Mouse (Mus musculus): ENCODE measurements around the gene Zg16.
"Not testable (repeated sequence)": the region's sequence is repeated elsewhere in the genome, so short reads cannot be mapped to it uniquely, and the experiment has no call there.

Zg16 gene

DNA sequence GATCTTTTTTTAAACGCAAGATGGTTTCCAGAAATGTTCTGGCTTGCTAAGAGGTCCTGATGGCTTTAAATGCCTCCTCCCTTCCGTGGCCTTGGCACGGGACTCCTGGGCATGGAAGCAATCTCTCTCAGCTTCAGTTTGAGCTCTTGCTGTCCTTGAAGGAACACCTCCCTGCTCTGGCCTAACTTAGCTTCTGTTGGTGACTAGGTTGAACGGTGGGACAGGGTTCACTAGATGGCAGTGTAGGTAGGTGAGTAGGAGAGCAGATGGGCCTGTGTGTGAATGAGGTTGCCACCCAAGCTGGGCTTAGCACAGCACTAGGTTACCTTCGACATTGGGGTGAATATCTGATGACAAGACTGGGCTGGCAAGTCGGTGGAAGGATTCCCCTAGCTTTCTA is 16.8 kb upstream of the Zg16 start:
- DNase-seq: peak; percentile 59

DNA sequence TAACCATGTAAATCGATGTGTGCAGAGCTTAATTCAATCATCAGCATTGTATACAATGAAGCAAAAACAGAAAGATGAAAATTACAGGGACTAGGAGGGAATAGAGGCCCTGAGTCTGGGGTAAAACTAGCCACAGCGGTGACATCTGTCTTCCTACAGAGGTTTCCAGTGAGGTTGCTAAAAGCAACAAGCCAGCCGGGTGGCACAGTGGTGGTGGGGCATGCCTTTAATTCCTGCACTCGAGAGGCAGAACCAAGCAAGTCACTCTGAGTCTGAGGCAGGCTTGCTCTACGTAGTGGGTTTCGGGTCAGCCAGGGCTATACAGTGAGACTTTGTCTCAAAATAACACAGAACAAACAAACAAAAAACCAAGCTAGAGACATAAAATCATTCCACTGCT is 15.0 kb upstream of the Zg16 start:
- peak; percentile 61 for DNase-seq

DNA sequence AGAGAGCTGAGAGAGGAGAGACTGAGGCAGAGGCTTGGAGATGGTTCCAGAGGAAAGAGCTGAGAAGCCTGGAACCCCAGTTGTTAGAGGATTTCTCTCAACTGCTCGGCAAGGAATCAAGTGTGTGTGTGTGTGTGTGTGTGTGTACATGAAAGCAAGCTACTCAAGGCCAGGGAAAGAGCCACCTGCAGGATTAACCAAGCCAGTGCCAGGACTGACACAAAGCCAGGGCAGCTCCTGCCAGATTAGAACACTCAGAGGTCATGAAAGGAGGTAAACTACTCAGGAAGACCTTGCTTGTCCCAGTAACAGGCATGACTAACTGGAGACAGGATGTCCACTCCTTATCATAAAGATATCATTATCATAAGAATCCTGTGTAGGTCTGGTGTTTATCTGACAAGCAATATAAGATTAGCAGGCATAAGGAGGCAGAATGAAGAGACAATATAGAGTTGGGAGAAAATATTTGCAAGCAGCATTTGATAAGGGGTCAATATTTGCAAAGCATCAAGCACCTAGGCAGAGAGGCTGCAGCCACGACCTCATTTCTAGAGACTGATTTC is 14.4 kb upstream of the Zg16 start:
- DNase-seq: no peak

DNA sequence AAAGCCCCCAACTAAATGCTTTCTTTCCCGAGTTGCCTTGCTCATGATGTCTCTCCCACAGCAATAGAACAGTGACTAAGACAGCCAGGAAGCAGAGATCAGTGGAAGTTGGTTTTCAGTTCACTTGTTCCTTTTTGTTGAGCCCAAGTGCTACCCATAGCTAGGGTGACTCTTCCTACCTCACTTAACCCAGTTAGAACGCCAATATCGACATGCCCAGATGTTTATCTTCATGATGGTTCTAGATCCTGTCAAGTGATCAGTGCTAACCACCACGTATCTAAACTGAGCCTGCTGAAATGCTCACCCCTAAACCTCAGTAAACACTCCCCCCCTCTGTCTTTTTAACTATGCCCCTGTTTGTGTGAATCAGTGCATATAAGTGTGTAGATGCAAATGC is 12.4 kb upstream of the Zg16 start:
- no peak for DNase-seq

DNA sequence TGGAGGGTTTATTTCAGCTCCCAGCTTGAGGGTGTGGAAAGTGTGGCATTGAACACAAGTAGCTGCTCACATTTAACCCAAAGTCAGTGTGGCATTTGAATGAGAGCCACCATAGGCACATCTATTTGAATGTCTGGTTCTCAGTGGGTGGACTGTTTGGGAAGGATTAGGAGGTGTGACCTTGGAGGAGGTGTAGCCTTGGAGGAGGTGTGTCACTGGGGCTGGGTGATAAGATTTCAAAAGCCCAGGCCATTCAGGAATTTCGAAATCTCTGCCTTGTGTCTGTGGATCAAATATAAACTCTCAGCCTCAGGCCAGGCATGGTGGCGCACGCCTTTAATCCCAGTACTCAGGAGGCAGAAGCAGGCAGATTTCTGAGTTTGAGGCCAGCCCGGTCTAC is 11.8 kb upstream of the Zg16 start:
- no peak for DNase-seq

DNA sequence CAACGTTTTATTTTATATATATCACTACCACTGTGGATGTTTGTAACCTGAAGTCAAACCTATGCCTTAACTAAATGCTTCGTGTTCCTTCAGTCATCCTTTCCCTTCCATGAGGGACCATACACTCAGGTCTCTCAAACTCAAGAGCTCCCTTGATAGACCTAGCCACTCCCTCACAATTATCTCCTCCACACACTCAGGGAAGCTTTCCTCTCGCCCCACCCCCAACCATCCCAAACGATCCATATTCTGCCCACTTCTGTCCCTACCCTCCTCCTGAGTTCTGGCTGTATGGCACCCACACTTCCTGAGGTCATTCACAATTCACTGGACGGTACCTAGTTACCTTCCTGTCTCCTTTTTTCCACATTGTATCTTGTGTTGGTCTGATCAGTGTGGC is 11.4 kb upstream of the Zg16 start:
- no peak for DNase-seq

DNA sequence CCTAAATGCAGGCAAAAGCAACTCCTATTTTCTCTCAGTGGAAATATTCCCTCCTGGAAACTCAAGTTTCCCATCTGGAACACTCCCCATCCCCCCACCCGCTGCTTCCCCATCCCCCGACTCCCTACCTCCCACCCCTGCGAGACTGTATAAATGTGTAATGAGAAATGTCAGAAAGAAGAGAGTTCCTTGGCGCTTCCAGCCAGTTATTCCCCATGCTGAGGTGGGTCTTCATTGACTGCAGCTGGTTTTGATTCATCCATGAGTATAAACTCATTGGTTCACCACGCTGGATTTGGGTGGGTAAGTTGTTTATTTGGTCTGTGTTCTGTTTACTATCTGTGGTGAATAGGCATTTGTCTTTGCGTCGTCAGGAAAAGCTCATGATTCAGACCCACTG is 9.3 kb upstream of the Zg16 start:
- no peak for DNase-seq

DNA sequence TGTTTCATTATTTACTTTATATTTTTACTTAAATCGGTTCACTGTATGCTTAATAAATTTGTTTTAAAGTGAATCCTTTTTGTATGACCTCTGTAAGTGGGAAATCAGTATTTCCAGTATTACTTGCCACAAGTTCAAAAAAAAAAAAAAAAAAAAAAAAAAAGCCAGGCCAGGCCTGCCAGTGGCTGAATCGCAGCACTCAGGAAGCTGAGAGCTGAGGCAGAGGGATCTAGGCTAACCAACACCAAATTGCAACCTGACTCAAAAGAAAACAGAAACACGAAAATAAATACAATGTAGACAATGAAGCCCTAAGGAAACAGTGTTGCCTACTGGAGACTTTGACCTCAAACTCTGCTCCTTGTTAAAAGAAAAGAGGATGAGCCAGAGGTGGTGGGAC is 6.8 kb upstream of the Zg16 start:
- no peak for DNase-seq

DNA sequence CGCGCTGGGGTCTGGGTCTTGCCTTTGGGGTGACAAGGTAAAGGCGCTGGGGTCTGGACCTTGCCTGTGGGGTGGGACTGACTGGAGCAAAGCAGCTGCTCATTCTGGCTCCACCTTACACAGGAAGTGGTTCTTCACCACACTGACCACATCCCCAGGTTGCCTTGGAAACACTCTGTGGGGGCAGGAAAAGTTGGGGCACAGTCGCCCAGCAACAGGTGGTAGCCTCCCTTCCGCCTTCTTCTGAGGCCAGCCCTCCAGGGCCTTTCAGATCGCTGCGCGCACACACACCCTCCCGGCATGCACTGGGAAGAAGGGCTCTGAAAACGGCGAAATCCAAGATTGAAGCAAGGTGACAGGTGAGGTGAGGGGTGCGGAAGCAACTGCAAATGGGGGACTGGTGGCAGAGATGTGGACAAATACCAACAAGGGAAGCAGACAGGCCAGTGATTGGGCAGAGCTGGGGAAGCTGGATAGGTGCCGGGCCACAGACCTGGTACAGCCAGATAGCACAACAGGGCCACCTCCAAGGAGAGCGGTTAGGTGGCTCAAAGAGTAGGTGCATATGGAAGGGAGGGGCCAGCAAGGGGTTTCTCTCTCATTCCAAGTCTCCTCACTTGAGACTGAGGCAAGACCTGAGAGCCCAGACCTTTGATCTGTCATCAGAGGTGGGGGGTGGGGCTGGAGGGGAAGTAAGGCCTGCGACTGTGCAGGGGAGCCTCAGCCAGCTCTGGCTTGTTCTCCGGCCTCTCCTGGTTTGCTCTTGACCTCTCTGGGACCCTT is 4.2 kb upstream of the Zg16 start, which contains the start of gene AI467606:
TSS of gene AI467606 (plus strand) at position 246 of the 783 bp plus-strand sequence.
- peak; percentile 90 for DNase-seq

DNA sequence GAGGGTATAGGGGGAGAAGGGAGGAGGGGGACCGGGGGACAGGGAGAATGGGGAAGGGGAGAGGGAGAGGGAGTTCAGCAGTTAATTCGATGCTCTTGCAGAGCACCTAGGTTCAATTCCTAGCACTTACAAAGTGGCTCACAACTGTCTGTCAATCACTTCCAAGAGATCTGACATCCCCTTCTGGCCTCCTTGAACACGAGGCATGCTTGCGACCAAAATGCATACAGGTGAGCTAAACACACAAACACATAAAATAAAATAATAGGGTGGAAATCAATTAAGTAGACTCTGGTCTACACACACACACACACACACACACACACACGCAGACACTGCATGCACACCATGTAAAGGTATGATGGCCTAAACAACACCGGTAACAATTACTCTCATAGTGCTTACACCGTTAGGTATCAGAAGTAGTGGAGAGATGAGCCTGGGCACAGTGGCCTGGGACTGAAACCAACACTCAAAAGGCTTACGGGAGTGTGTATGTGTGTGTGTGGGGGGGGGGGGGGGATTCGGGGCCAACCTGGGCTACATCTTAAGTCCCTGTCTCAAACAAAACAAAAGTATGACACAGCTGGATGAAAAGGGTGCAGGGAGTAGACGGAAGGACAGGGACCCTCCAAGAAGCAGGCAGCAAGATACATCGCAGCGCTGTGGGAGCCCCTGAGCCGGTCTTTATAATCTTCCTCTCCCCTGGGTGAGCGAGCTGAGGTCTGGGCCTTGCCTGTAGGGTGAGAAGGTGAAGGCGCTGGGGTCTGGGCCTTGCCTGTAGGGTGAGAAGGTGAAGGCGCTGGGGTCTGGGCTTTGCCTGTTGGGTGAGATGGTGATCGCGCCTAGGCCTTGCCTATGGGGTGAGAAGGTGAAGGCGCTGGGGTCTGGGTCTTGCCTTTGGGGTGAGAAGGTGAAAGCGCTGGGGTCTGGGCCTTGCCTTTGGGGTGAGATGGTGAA is 3.3 kb upstream of the Zg16 start:
- peak; percentile 50 for DNase-seq

DNA sequence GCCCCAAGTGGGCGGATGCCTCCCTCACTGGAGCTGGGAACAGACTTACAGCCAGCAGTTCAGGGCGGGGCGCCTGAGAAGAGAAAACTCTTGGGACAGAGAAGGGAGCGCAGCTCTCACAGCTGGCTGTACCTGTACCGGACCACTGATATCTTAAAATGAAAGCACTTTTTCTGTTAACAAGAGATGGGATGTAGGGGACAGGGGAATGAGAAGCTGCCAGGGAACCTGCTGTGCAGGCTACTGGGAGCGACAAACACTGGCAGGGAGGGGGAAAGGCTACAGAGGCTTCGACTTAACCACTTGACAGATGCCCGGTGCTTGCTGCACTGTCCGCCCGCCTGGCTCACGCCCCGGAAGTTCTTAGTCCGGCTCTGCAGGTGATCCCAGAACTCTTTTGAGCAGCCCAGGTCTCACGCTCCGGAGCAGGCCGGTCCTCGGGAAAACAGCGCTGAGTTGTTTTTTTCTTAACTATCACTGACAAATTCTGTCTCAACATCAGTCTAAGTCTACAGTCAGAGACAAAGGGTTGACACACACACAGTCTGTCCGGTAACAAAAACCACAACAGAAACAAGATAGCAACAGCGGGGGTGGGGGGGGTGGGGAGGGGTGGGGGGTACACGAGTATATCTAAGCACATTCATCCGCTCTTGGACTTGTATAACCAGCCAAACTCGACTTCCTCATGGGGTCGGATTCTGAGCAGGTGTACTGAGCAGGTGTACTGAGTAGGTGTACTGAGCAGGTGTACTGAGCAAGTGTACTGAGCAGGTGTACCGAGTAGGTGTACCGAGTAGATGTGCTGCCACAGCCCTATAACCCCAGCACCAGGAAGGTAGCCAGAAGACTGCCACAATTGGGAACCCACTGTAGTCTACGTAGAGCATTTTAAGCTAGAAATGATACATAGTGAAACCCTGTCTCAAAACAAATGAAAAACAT is 2.0 kb upstream of the Zg16 start:
- DNase-seq: peak; percentile 67

DNA sequence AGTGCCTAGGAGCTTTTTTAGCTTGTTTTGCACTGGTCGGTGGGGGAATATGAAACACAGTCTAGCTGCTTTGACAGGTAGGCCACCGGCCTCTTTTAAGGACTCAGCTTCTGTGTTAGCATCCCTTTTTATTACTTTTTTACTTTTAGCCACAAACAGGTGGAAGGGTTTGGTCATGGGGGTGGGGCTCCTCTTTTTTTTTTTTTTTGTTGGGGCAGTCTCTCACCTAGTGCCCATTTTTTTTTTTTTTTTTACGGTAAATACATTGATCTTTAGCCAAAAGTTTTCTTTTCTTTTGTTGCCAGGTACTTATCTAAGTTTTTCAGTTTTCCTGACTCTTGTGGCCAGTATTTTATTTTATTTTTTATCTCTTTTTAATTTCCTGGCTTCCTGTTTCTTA is 955 bp upstream of the Zg16 start:
- DNase-seq: no peak

DNA sequence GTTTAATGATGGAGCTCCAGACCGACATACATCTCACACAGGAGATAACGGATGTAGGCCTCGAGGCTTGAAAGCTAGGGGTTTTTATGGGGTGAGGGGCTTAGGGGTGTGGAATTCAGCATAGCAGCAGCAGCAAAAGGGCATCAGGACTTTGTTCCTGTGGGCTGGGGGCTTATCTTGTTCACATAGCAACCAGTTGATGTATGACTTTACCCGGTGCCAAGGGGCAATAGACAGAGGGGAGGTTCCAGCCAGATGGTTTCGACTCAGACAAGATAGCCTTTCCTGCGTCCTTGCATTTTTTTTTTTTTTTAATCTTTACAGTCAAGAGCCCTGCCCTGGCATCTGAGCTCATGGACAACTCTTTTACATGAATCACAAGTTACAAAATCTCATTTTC is 1.4 kb downstream of the Zg16 start:
- not testable (repeated sequence) for DNase-seq

DNA sequence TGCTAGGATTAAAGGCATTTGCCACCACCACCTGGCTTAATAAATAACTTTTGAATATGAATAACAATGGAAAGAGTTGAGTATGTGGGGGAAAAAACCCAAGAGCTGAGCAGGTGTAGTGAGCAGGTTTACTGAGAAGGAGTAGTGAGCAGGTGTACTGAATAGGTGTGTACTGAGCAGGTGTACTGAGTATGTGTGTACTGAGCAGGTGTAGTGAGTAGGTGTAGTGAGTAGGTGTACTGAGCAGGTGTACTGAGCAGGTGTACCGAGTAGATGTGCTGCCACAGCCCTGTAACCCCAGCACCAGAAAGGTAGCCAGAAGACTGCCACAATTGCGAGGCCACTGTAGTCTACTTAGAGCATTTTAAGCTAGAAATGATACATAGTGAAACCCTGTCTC is 2.3 kb downstream of the Zg16 start:
- DNase-seq: no peak

DNA sequence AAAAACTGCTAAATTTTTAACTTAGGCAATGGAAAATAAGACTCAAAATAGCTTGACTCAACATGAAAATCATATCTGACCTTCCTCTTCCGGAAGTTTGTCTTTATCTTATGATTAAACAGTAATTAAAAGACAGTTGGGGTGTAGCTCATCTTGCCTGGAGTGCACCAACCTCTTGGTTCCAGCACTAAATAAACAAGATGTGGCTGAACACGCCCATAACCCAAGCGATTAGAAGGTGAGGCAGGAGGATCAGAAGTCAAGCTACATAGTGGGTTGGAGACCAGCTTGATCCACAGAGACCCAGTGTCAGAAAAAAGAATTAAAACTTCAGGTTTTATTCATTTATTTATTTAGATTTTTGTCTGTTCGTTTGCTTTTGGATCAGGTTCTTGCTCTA is 3.4 kb downstream of the Zg16 start:
- no peak for DNase-seq

DNA sequence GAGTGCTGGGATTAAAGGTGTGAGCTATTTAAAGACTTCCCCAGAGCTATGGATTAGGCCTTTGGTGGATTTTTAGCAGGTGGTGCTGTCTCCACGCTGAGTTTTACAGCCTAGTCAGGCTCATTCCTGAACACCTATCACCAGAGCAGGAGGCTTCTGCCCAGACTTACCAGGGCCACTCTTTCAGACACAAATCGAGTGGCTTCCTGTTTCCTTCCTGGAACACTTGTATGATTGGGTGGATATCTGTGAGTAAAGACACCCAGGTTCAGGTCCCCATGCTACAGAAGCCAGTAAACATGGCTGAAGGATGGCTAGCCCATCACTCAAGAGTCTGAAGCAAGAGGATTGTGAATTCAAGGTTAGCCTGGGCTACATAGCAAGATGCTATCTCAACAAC is 4.1 kb downstream of the Zg16 start:
- DNase-seq: no peak

DNA sequence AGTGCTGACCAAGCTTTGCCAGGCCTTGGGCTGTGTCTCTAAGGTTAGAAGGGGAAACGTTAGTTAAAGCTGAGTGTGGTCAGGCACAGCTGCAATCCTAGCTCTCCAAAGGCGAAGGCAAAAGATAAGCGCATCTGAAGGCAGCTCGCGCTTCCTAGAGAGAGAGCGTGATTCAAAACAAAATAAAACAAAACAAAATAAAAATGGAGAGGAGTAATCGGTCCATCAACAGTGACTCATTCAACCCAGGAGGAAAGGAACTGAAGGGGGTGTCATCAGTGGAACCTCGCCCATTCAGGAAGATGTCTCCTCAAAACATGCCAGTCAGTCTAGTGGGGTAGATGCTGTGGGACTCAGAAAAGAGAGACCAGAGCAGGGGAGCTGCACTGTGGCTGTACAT is 4.9 kb downstream of the Zg16 start:
- DNase-seq: no peak

DNA sequence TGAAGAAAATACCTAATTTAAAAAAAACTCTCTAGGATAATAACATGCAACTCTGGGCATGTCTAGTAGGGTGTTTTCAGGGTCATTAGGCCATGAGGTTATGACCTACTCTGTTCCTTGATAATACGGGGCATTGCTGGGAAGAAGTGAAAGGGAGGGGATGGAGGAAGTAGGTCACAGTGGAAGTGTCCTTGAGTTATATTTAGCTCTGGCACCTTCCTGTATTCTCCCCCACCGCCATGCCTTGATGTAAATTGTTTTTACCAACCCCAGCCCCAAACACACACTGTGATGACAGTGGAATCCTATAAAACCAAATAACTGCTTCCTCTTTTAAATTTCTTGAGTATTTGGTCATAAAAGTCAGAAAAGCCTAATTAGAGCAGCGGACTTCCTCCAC is 7.1 kb downstream of the Zg16 start:
- no peak for DNase-seq

DNA sequence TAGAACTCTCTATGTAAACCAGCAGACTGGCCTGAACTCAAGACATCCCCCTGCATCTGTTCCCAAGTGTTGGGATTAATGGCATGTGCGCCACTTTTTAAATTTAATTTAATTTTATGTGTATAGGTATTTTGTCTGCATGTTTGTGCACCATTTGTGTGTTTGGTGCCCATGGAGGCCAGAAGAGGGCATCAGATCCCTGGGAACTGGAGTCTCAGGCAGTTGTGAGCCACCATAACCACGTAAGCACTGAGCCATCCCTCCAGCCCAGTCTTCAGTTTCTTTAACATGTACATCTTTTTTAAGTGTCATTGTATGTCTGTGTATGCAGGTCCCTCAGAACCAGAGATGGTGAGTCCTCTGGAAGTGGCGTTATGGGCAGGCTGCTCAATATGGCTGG is 9.4 kb downstream of the Zg16 start:
- peak; percentile 60 for DNase-seq

DNA sequence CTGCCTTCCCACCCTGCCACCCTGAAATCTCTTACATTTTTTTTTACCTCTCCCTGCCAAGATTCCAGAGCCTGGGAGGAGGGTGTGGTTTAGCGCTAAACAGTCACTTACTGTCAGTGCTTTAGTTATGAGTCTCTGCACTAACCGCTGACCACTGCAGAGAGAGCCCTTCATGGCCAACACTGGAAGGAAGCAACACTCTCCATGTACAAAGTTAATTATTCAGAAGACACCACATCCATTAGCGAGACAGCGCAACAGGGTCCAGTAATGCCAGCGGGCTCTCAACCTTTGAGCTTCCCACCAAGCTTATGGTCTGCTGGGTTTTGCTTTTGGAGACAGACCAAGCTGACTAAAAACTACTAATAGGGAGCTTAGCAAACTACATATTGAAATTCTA is 10.9 kb downstream of the Zg16 start:
- DNase-seq: no peak

DNA sequence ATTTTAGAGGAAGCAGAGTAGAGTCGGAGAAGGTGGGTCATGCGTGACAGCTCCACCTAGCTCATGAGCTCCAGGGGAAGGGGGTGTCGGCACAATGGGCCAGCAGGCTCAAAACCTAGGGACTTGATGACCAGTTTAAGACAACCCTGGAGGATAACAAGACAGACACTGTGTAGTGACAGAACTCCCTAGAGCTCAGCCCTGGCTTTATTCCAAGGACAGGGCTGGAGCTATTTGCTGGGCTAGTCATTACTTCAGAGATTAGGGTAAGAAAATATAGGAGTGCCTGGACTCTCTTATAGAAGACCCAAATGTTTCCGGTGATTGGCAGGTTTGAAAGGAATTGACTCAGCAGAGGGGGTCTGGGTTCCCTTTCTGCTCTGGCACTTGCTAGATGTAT is 13.9 kb downstream of the Zg16 start:
- no peak for DNase-seq

DNA sequence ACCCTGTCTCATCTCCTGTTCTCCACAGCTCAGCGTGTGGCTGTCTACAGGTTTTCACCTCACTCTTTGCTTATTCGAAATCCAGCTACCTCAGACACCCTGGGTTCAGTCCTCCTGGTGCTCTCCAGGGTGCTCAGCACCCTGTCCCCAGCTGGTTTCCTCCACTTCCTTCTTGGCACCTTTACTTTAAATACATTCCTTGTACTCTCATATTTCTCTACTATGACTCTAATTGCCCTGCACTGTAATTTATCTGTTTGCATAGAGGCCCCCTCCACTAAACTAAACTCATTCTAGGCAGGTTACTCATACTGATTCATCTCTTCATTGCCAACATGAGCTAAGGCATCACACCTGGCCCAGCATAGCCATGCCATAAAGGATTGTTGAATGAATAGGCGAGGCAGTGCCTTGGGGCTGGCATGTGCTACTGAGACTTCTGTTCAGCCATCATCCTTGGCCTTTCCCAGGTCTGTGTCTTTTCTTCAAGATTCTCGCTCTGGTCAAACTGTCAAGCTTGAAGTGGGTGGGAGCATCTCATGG is 16.2 kb downstream of the Zg16 start:
- DNase-seq: no peak
